Mouse (Mus musculus): Measurements from ENCODE around the gene Galm. TPM values are rescaled to one million over a fixed set of nuclear protein-coding genes. Genes with fewer than 3 reads are reported as not detected.

Gene Galm
- polyA plus RNA-seq, 1 experiment from 2014 or later, result 7.5 TPM

DNA sequence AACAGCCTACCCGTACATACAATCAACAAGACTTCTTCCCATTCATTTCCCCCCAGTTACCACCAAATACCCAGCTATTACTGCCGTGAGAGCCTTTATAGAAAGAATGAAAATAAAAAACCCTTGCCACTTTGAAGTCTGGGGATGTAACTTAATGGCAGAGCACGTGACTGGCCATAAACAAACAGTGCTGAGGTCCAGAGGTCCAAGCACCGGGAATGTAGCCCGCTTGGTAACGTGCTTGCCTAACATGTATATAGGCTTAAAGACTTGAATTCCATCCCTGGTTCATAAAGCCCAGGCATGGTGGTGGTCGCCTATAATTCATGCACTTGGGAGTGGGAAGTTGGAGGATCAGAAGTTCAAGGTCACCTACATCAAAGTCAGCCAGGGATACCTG, 4.6 kb downstream of the Galm start:
- Histone ChIP-seq H3K4me2 (no peak overlapping the region), H3K27me3 (ENCODE audit: control insufficient read depth, insufficient read depth, low read length) (no peaks in the 10 kb centered on the region), H3K4me3 (ENCODE audit: low read depth, low read length) (no peak overlapping the region), H3K27ac (ENCODE audit: low read depth, low read length) (no peak overlapping the region), H3K9ac (ENCODE audit: low read depth, low read length) (no peak overlapping the region), H3K9me3 (replicated peaks; ENCODE audit: control insufficient read depth, low read length) (no peaks in the 10 kb centered on the region), H3K4me1 (ENCODE audit: control insufficient read depth, insufficient read depth, low read length) (peaks cover 11% of the 10 kb centered on the region; the same call in 1 of the 2 replicates), H3K36me3 (ENCODE audit: control insufficient read depth, insufficient read depth, low read length) (no peaks in the 10 kb centered on the region)
- no peak for ATAC-seq (replicated peaks; ENCODE audit: insufficient number of reproducible peaks, low FRiP score, low TSS enrichment)
- 77% methylated on average over 7 of the region's 7 CpGs for WGBS (ENCODE audit: insufficient replicate concordance)

DNA sequence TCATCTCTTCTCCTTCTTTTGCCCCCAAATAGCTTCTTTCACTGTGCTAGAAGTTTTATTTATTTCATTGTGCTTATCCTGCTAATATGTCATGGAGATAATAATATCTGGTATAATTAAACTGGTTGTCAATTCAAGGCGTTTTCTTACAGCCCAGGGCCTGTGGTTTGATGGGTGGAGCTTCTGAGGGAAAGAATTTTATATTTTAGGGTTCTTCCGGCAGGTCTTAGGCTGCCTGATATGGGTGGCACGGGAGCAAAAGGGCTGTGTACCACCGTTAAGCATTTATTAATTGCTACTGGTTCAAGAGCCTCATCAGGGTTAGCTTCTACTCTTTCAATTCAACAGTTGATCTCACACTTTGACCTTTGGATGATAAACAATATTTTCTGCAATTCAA, 5.2 kb downstream of the Galm start:
- Histone ChIP-seq H3K27me3 (ENCODE audit: control insufficient read depth, insufficient read depth, low read length) (no peaks in the 10 kb centered on the region), H3K9ac (ENCODE audit: low read depth, low read length) (no peak overlapping the region), H3K4me1 (ENCODE audit: control insufficient read depth, insufficient read depth, low read length) (peaks cover 11% of the 10 kb centered on the region; the same call in 1 of the 2 replicates), H3K27ac (ENCODE audit: low read depth, low read length) (no peak overlapping the region), H3K36me3 (ENCODE audit: control insufficient read depth, insufficient read depth, low read length) (no peaks in the 10 kb centered on the region), H3K4me2 (no peak overlapping the region), H3K4me3 (ENCODE audit: low read depth, low read length) (no peak overlapping the region), H3K9me3 (replicated peaks; ENCODE audit: control insufficient read depth, low read length) (no peaks in the 10 kb centered on the region)
- 81% methylated on average over 4 of the region's 4 CpGs for WGBS (ENCODE audit: insufficient replicate concordance)
- ATAC-seq (replicated peaks; ENCODE audit: insufficient number of reproducible peaks, low FRiP score, low TSS enrichment), result no peak

DNA sequence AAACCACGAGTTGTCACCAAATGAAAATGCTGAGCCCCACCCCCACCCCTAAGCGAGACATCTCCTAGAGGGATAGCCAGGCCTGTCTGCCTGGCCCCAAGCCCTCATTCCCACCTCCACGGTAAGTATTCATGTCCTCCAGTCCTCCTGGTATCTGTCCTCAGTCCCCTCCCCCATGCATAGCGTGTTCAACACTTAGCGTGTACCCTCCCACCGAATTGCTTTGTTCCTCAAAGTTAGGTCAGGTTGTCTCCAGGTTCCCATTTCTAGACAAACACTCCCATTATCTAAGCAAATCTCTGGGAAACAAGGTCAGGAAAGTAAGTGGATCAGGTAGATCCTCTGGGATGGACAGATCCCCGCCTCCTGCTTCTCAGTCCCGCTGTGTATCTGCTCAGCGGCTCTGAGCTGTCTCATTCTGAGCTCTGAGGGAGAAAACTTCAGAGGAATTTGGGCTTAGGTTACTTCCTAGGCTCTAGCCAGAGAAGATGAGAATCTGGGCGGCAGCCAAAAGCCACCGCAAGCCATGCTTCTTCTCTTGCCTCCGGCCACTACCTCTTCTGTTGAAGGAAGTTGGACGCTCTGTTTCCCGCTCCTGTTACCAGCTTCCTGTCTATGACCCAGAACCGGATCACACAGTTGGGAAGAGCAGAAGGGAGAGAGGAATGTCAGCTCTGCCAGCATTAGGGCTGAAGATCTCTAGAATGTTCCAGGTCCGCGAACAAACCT, 11.3 kb downstream of the Galm start:
- H3K4me2 ChIP-seq, result no peak overlapping the region
- H3K4me3 ChIP-seq (ENCODE audit: low read depth, low read length), result no peak overlapping the region
- H3K9me3 ChIP-seq (replicated peaks; ENCODE audit: control insufficient read depth, low read length), result no peaks in the 10 kb centered on the region
- WGBS (ENCODE audit: insufficient replicate concordance), result 72% methylated on average over 17 of the region's 17 CpGs
- H3K4me1 ChIP-seq (ENCODE audit: control insufficient read depth, insufficient read depth, low read length), result no peaks in the 10 kb centered on the region
- H3K36me3 ChIP-seq (ENCODE audit: control insufficient read depth, insufficient read depth, low read length), result no peaks in the 10 kb centered on the region
- no peaks in the 10 kb centered on the region for H3K27me3 ChIP-seq (ENCODE audit: control insufficient read depth, insufficient read depth, low read length)
- no peak overlapping the region for H3K9ac ChIP-seq (ENCODE audit: low read depth, low read length)
- ATAC-seq (replicated peaks; ENCODE audit: insufficient number of reproducible peaks, low FRiP score, low TSS enrichment), result no peak
- H3K27ac ChIP-seq (ENCODE audit: low read depth, low read length), result no peak overlapping the region

DNA sequence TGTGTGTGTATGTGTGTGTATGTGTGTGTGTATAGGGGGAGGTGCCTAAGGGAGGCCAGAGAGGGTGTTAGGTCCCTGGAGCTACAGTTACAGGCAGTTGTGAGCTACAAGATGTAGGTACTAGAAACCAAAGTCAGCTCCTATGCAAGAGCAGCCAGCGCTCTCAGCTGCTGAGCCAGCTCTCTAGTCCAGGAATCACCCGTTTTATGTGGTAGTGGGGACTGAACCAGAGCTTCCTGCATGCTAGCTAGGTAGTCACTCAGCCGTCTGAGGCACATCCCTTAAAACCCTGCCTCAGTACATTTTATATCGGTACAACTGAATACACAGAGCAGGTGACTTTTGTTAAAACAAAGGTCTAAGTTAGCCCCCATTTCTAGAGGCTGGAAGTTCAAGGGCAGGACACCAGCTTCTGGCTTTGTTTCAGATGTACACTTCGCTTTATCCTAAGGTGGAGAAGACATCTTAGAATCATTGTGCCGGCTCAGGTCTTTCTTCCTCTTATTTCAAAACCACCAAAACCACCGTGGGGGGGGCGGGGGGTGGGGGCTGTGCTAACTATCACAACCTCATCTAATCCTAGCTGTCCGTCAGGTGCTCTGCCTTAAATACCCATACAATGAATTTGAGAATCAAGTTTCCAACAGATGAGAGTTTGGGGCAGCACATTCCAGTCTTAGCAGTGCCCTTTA, 12.6 kb downstream of the Galm start:
- no peak for ATAC-seq (replicated peaks; ENCODE audit: insufficient number of reproducible peaks, low FRiP score, low TSS enrichment)
- Histone ChIP-seq H3K36me3 (ENCODE audit: control insufficient read depth, insufficient read depth, low read length) (no peaks in the 10 kb centered on the region), H3K27ac (ENCODE audit: low read depth, low read length) (no peak overlapping the region), H3K4me2 (no peak overlapping the region), H3K27me3 (ENCODE audit: control insufficient read depth, insufficient read depth, low read length) (no peaks in the 10 kb centered on the region), H3K4me3 (ENCODE audit: low read depth, low read length) (no peak overlapping the region), H3K9me3 (replicated peaks; ENCODE audit: control insufficient read depth, low read length) (no peaks in the 10 kb centered on the region), H3K4me1 (ENCODE audit: control insufficient read depth, insufficient read depth, low read length) (no peaks in the 10 kb centered on the region), H3K9ac (ENCODE audit: low read depth, low read length) (no peak overlapping the region)
- WGBS (ENCODE audit: insufficient replicate concordance), result 72% methylated on average over 9 of the region's 9 CpGs

DNA sequence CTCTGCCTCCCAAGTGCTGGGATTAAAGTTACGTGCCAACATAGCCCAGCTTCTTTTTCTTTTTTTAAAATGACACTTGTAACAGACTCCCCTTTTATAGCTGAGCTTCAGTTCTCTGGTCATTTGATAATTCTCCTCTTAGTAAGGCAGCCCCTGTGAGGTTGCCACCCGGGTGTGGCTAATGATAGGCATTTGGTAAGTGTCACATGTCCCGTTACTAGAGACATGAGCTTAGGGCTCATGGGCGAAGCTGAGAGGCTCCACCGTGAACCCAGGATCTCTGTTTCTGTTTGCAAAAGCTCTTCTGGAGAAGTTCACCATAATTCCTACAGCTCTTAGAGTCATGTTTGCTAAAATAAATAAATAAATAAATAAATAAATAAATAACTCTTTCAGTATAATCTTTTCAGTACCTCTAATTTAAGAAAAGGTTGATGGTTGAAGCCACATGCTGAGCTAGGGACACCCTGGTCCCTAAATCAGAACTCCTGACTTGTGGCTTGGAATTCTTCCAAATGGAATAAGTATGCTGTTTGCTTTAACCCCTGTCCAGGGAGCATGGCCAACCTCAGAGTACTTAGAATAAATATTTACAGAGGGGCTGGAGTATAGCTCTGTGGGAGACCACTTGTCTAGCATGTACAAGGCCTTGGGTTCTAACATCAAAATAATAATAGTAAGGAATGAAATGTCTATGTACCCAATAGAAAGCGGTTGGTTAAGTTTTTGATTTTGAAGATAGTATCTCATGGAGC, 16.4 kb downstream of the Galm start:
- Histone ChIP-seq H3K4me2 (no peak overlapping the region), H3K4me1 (ENCODE audit: control insufficient read depth, insufficient read depth, low read length) (peaks cover 9% of the 10 kb centered on the region; the same call in 1 of the 2 replicates), H3K9me3 (replicated peaks; ENCODE audit: control insufficient read depth, low read length) (no peaks in the 10 kb centered on the region), H3K9ac (ENCODE audit: low read depth, low read length) (no peak overlapping the region), H3K27me3 (ENCODE audit: control insufficient read depth, insufficient read depth, low read length) (no peaks in the 10 kb centered on the region), H3K27ac (ENCODE audit: low read depth, low read length) (no peak overlapping the region), H3K4me3 (ENCODE audit: low read depth, low read length) (no peak overlapping the region), H3K36me3 (ENCODE audit: control insufficient read depth, insufficient read depth, low read length) (no peaks in the 10 kb centered on the region)
- 76% methylated on average over 6 of the region's 6 CpGs for WGBS (ENCODE audit: insufficient replicate concordance)
- no peak for ATAC-seq (replicated peaks; ENCODE audit: insufficient number of reproducible peaks, low FRiP score, low TSS enrichment)

DNA sequence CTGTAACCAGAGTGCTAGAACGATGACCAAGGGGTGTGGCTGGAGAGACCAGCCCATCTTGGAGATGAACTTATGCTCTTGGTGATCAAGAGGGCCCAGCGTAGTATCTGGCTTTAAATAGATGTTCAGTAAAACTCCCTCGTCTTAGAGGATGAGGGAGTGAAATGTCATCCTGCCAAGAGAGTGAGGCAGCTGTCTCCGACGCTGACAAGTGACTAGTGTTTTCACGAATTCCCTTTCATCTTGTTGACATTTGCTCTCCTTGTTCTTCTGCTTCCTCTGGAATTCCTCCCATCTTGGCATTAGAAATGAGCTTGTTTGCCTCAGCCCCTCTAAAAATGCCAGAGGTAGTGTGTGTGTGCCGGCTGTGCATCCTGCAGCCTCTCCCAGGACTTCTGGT, 17.9 kb downstream of the Galm start:
- Histone ChIP-seq H3K36me3 (ENCODE audit: control insufficient read depth, insufficient read depth, low read length) (no peaks in the 10 kb centered on the region), H3K9ac (ENCODE audit: low read depth, low read length) (no peak overlapping the region), H3K9me3 (replicated peaks; ENCODE audit: control insufficient read depth, low read length) (no peaks in the 10 kb centered on the region), H3K27ac (ENCODE audit: low read depth, low read length) (no peak overlapping the region), H3K4me3 (ENCODE audit: low read depth, low read length) (no peak overlapping the region), H3K4me2 (no peak overlapping the region), H3K27me3 (ENCODE audit: control insufficient read depth, insufficient read depth, low read length) (no peaks in the 10 kb centered on the region), H3K4me1 (ENCODE audit: control insufficient read depth, insufficient read depth, low read length) (peaks cover 10% of the 10 kb centered on the region; the same call in 1 of the 2 replicates)
- 38% methylated on average over 7 of the region's 7 CpGs for WGBS (ENCODE audit: insufficient replicate concordance)
- no peak for ATAC-seq (replicated peaks; ENCODE audit: insufficient number of reproducible peaks, low FRiP score, low TSS enrichment)

DNA sequence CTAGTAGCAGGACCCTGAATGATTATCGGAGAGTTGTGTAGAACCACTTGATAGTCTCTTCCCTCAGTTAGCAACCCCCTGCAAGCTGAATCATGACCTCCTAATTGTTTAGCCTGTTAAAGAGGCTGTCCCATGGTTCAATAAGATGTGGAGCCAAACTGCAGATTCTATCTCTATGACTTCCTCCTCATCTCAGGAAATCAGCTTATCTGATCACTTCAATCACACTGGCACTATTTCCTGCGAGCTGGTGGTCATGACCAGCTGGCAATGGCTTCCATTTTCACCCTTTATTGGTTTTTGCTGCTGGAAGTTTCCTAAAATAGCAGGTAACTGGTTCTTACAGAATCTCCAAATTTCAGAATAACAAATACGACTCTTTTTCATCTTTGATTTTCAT, 18.5 kb downstream of the Galm start:
- Histone ChIP-seq H3K9ac (ENCODE audit: low read depth, low read length) (no peak overlapping the region), H3K4me2 (no peak overlapping the region), H3K4me3 (ENCODE audit: low read depth, low read length) (no peak overlapping the region), H3K4me1 (ENCODE audit: control insufficient read depth, insufficient read depth, low read length) (peaks cover 10% of the 10 kb centered on the region; the same call in 1 of the 2 replicates), H3K27me3 (ENCODE audit: control insufficient read depth, insufficient read depth, low read length) (no peaks in the 10 kb centered on the region), H3K27ac (ENCODE audit: low read depth, low read length) (no peak overlapping the region), H3K9me3 (replicated peaks; ENCODE audit: control insufficient read depth, low read length) (no peaks in the 10 kb centered on the region), H3K36me3 (ENCODE audit: control insufficient read depth, insufficient read depth, low read length) (no peaks in the 10 kb centered on the region)
- no peak for ATAC-seq (replicated peaks; ENCODE audit: insufficient number of reproducible peaks, low FRiP score, low TSS enrichment)
- 69% methylated on average over 3 of the region's 3 CpGs for WGBS (ENCODE audit: insufficient replicate concordance)

DNA sequence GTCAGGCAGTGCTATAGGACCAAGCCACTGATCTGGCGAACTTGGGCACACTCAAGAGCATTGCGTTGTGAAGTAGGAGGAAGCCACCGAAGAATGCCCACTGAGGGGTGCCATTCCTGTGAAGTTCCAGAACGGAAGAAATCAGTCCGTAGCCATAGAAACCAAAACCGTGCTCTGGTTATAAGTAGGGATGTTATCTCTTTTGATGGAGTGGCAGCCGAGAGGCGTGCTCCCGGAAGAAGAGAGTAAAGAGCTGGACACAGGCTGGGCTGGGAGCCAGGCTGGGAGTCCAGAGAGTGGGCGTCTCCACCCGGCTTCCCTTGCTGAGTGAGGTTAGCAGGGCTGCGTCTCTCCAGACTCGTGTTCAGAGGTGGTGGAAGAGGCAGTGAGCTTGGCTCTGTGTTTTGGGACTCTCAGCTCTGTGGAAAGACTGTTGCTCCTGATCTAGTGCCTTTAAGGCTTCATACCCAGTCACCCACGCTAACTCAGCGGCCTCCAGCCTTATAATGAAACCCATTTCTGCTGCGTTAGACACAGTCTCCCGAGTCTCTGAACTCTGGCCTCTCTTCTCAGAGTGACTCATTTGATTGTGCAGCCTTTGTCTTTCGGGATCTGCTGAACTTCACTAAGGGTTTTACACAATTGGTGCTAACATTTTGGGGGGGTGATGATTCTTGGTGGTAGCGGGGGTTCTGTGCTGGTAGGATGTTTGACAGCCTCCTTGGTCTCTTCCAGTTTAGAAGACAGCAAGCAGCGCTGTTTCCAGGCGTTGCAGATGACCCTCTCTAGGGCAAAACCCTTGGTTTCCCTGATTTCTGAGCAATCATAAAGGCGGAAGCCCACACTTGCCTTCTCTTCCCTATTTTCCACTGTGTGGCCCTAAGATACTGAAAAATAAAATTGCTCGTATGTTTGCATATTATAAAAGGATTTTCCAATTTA, 21.1 kb downstream of the Galm start:
- peak; percentile 77 for ATAC-seq (replicated peaks; ENCODE audit: insufficient number of reproducible peaks, low FRiP score, low TSS enrichment)
- Histone ChIP-seq H3K27me3 (ENCODE audit: control insufficient read depth, insufficient read depth, low read length) (no peaks in the 10 kb centered on the region), H3K9ac (ENCODE audit: low read depth, low read length) (0 out of 2 replicates have a peak overlapping the region, but pooled peaks have one; percentile 2), H3K9me3 (replicated peaks; ENCODE audit: control insufficient read depth, low read length) (no peaks in the 10 kb centered on the region), H3K36me3 (ENCODE audit: control insufficient read depth, insufficient read depth, low read length) (no peaks in the 10 kb centered on the region), H3K4me2 (peak overlapping the region; percentile 54), H3K27ac (ENCODE audit: low read depth, low read length) (no peak overlapping the region), H3K4me3 (ENCODE audit: low read depth, low read length) (no peak overlapping the region), H3K4me1 (ENCODE audit: control insufficient read depth, insufficient read depth, low read length) (peaks cover 10% of the 10 kb centered on the region; the same call in 1 of the 2 replicates)
- 41% methylated on average over 23 of the region's 23 CpGs for WGBS (ENCODE audit: insufficient replicate concordance)
